Mouse (Mus musculus) layer of hippocampus, adult 11-12 months (tissue): ENCODE measurements around the gene Spsb1.

Source experiments
- DNase-seq: peaks from one replicate; pipeline ENCODE4 v3.0.0; 2022; ENCODE audit warnings: low spot score

Gene Spsb1

DNA sequence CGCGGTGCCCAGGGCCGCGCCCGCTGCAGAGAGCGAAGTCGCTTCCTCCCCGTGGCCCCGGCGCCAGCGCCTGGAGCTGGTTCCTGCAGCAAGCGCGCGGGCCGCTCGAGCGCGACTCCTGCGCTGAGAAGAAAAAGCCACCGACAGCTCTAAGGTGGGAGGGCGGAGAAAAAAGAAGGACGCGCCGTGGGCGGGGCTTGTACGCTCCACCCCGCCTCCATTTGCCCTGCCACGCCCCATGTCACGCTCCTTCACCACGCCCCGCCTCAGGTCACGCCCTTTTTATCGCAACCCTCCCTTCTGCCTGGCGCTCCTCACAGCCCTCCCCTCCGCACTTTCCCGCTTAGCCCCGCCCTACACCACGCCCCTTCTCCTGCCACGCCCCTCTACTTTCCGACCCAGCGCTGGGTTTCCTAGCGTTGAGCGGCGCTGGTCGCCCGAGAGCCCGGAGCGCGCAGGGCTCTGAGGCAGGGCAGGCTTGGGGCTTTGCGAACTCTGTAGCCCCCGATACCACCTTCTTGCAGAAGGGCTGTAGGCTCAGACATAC lies at the start of gene Spsb1:
TSS of gene Spsb1 (minus strand) at position 151 of the 547 bp plus-strand sequence.
- DNase-seq = peak; percentile 98

DNA sequence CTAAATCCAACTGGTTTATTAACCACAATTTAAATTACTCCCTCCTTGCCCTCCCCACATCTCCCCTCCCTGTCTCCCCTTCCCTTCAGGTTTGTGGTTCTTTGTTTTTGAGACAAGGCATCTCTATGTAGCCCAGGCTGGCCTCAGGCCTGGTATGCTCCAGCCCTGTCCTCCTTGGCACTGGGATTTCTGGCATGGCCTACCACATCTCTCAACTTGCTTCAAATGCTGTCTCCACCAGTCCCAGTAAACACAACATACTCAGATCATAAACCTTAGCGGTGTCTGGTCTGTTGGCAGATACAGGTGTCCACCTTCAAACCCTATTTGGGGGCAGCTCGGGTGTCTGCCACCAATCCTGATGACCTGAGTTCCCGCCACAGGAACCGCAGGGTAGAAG lies 48.8 kb upstream of the Spsb1 start:
- DNase-seq = no peak

GRCm38 (mm10) chr4:150003021-150003580 lies 48.3 kb upstream of the Spsb1 start:
- DNase-seq = no peak

- no peak for DNase-seq
Measured at GRCm38 (mm10) chr4:150002021-150002528, 47.2 kb upstream of the Spsb1 start.

DNA sequence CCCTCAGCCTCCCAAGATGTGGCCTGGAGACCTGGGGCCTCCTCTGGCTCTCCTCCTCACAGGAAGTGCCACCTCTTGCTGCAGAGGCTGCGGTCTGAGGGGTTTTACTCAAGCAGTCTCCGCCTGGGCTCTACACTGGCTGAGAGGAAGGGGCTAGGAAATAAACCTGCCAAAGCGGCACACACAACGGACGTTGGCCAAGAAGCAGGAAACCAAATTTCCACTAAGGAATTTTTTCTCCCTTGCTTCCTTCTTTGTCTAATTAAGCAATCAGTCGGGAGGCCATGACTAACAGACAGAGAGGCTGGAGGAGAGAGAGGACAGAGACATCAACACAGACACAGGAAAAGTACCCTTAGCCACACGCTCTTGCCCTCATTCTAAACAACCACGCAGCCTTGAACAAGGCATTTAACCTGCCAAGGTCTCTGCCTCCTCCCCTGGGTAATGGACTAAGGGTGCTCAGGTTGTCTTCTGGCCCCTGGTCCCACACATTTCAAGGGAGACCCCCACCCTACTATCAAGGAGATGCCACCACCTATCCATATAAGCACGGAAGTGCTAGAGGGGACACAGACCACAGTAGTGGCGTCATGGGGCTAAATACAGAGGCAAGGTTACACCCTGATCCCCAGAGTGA lies 46.5 kb upstream of the Spsb1 start:
- no peak for DNase-seq

DNA sequence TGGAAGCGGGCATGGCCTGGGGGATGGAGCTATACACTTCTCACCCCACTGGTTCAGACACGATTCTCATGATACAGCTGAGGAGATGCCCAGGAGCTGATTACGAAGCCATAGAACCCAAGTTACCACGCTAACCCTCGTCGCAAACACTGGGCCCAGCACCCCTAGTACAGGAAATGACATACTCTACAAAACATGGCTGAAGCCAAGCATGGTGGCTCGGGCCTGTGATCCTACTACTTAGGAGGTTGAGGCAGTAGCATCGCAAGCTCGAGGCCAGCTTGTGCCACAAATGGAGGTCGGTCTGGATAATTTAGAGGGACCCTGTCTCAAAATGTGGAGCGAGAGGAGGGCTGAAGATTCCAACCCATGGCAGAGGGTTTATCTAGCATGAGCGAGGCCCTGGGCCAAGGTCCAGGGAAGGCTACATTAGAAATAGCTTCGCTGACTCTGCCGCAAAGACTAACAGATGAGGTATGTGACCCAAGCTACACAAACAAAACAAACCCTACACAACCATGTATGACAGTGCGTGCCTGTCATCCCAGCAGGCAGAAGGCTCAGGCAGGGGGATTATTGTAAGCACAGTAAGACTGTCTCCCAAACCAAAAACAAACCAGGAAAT lies 45.2 kb upstream of the Spsb1 start:
- DNase-seq = no peak

GRCm38 (mm10) chr4:149999510-149999900 lies 44.7 kb upstream of the Spsb1 start:
- DNase-seq = no peak

DNA sequence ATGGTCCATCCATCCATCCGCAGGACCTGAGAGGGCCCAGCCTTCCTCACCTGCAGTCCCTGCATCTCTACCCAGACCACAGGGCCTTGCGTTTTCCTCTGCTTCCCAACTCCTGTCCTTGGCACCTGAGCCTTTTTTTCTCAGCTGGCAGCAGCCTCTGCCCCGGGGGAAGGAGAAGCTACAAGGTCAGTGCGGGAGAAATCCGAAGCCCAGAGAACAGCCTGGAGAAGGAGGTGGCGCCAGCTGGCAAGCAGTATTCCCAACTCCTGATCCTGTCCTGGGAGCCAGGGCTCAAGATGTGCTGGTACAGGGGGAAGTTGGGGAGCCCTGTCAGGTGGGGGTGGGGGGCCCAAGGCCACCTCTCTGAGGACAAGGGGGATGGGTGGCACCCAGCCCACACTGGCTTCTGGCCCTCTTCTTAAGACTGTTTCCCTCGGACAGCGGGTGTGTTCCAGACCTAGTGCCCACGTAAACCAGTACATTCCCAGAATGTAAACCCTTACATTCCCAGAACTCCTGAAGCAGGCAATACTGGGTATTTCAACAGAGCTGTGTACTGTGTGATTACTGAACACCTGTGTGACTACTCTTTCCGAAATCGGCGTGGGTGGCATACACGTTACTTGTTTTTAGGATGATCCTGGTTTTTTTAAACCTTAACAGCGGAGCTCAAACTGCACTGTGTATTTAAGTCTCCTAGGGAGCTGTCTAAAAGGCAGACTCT lies 44.1 kb upstream of the Spsb1 start:
- DNase-seq = no peak

DNA sequence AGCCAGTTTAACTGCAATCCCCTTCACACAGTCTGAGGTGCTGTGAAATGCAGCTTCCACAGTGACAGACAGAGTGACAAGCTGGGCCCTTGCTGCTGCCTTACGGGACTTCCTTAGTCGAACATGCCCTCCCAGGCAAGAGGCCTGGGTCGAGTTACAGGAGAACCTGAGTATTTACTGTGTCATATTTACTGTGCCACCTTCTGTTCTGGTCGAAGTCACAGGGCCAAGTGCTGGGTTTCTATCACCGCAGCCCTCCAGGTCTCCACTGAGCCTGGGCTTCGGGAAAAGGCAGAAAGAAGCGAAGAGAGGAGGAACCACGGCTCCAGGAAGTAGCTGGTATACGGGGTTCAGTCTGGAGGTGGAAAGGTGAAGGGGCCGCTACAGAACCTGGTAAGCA lies 43.2 kb upstream of the Spsb1 start:
- DNase-seq = no peak

DNA sequence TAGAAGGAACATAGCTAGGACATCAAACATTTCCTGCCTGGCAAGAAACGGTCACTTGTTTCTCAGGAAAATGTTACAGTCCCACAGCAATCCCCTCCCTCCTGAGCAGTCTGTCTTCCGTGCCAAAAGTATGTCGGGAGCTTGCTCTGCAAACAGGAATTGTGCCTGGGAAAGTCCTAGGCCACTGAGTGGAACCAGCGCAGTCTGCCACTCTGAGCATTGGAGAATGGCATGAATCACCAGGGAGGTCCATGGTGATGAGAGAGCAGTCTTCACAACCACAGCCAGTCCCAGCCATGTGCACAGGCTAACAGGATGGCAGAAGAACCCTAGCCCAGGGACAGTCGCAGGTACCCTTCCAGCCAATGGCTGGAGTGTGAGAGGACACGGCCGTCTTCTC lies 41.6 kb upstream of the Spsb1 start:
- no peak for DNase-seq

GRCm38 (mm10) chr4:149995911-149996310 lies 41.1 kb upstream of the Spsb1 start:
- DNase-seq = no peak

- no peak for DNase-seq
Measured at GRCm38 (mm10) chr4:149994218-149994617, 39.4 kb upstream of the Spsb1 start.

DNA sequence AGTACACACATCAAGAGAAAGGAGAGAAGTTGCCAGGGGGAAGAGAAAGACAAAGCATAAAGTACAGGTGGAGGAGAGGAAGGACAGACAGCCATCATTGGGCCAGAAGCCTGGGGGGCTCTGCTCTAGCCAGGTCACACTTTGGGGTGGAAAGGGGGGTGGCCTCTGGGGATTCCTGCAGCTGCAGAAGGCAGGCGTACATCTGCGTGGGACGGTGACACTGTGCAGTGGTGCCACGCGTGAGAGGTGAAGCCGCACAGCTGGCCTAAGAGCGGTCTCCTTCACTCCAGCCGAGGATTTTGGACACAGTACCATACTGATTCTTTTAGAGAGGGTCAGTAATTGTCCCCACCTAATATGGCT lies 37.8 kb upstream of the Spsb1 start:
- DNase-seq = no peak

- DNase-seq = no peak
Measured at GRCm38 (mm10) chr4:149991755-149992669, 37.2 kb upstream of the Spsb1 start.

DNA sequence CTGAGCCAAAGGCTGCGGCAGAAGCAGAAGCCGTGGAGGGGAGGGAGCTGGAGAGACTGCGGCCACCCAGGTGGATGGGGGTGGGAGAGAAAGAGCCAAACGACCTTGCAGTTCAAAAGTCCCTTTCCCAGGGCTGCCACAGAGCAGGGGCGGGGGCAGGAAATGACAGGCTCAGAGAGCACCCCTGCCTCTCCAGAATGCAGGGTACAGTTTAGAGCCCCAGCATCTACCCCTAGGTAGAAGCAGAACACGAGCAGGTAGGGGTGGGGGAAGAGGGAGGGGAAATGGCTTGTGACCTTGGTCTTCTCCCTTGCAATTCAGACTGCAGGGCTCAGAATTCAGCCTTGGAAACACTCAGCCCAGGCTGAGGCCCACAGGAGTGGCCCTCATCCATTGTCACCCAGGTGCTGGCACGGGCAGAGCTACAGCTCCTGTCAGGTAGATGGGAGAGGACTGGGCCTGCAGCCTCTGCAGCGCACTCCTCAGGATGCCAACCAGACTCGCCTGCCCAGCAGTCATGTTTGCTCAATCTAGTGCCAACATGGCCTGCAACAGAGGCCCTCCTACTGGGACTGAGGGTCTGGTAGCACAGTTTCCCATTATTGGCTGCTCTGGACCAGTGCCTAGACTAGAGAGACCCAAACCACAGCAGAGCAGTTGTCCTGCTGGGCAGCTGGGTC lies 36.3 kb upstream of the Spsb1 start:
- no peak for DNase-seq

GRCm38 (mm10) chr4:149990212-149990953 lies 35.5 kb upstream of the Spsb1 start:
- DNase-seq = peak; percentile 38

- DNase-seq = peak; percentile 89
Measured at GRCm38 (mm10) chr4:149988931-149989556, 34.2 kb upstream of the Spsb1 start.

DNA sequence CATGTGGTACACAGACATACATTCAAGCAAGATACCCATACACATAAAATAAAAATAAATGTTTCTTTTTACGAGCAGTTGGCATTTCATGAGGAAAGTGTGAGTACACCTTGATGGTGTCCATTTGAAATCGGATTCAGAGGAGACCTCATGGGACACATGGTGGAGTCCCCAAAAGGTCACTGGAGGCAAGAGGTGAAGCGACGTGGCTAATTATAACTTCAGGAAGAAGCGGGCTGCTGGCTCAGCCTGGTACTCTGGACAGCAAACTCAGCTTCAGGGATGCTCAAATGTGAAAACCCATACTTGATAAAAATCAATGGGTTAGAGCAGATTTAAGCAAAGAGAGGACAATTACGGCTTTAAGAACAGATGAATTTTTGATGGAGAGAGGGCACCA lies 33.5 kb upstream of the Spsb1 start:
- DNase-seq = no peak

DNA sequence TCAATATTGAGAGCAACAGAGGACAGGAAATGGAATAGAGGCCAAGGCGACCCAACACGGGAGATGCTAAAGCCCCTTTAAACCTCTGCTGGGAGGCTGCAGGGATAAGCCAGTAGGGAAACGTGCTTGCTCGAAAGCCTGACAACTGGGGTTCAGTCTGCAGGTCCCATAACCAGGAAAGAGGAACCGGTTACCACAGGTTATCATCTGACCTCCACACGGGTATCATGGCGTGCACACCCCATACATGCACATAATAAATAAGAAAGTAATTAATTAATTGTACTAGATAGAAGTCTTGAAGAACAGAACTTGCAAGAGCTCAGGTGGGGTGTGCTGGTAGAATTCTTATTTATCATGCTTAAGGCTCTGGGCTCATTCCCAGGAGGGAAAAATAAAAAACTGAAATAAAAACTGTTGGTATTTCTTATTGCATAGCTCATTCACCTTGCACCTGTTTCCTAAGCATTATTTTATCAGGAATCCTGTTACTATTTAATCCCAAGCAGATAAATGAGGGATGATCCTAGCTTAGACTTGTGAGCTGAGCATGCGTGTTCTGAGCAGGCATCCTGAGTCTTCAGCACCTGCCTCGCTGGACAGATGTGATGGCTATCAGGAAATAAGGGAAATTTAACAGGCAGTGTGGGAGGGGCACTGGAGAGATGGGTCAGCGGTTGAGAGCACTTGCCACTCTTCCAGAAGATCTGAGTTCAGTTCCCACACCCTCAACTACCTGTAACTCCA lies 32.0 kb upstream of the Spsb1 start:
- DNase-seq = no peak
